Mouse (Mus musculus): ENCODE data around the gene Uba2. TPM values are rescaled to one million over a fixed set of nuclear protein-coding genes. Genes with fewer than 3 reads are reported as not detected.

Uba2 gene
- polyA plus RNA-seq, 1 experiment from 2014 or later, result 87.8 TPM

GRCm38 (mm10) chr7:34166850-34167249 is 2.5 kb downstream of the Uba2 start:
- peak overlapping the region; percentile 24 for H3K4me3 ChIP-seq (replicated peaks)

DNA sequence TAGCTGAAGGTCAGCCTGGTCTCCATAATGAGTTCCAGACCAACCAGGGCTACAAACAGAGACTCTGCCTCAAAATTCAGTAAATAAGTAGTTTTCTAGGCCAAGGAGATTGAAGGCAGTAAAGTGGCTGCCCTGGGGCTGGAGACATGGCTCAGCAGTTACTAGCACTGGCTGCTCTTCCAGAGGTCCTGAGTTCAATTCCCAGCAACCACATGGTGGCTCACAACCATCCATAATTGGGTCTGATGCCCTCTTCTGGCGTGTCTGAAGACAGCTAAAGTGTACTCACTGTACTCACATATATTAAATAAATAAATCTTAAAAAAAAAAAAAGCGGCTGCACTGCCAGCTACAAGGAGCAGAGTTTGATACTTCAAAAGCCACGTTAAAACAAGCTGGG is 3.4 kb downstream of the Uba2 start:
- no peaks in the 10 kb centered on the region for H3K27me3 ChIP-seq
- H3K4me2 ChIP-seq, result peak overlapping the region; percentile 52; the same call in 1 of the 2 replicates
- H3K36me3 ChIP-seq (replicated peaks), result peaks cover 48% of the 10 kb centered on the region
- H3K9ac ChIP-seq, result no peak overlapping the region
- ATAC-seq (ENCODE audit: insufficient read depth), result no peak
- no peaks in the 10 kb centered on the region for H3K9me3 ChIP-seq (replicated peaks)
- 76% methylated on average over 3 of the region's 3 CpGs for WGBS (ENCODE audit: insufficient replicate concordance)
- peaks cover 26% of the 10 kb centered on the region for H3K4me1 ChIP-seq (replicated peaks)
- H3K4me3 ChIP-seq (replicated peaks), result 0 out of 2 replicates have a peak overlapping the region, but pooled peaks have one; percentile 24
- H3K27ac ChIP-seq (replicated peaks), result no peak overlapping the region

More at GRCm38 (mm10) chr7:34166850-34167249, 2.5 kb downstream of the Uba2 start:
- no peak overlapping the region for H3K9ac ChIP-seq
- peaks cover 26% of the 10 kb centered on the region for H3K4me1 ChIP-seq (replicated peaks)
- no peak overlapping the region for H3K27ac ChIP-seq (replicated peaks)
- H3K36me3 ChIP-seq (replicated peaks), result peaks cover 39% of the 10 kb centered on the region
- H3K4me2 ChIP-seq, result peak overlapping the region; percentile 52
- no peaks in the 10 kb centered on the region for H3K9me3 ChIP-seq (replicated peaks)
- no peaks in the 10 kb centered on the region for H3K27me3 ChIP-seq
- ATAC-seq (ENCODE audit: insufficient read depth), result no peak
- WGBS (ENCODE audit: insufficient replicate concordance), result 38% methylated on average over 4 of the region's 4 CpGs

DNA sequence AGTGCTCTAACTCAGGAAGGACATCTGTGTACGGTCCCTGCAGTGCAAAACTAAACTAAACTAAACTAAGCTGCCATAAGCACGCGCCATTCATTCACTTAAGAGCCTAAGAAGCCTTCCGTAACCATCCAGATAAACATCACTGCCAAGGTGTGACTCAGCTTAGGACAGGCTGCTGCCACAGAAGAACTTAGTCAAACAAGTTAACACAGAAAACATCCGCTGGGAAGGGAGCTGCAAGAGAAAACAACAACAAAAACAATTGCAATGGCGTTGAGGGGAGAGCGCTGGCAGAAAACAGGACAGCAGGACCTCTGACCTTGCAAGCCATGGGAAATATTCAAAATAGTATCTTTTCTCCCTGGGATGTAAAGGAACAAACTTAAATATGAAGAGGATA is 4.7 kb downstream of the Uba2 start:
- Histone ChIP-seq H3K4me3 (replicated peaks) (no peak overlapping the region), H3K36me3 (replicated peaks) (peaks cover 60% of the 10 kb centered on the region), H3K27me3 (no peaks in the 10 kb centered on the region), H3K4me1 (replicated peaks) (peaks cover 26% of the 10 kb centered on the region), H3K9me3 (replicated peaks) (no peaks in the 10 kb centered on the region), H3K27ac (replicated peaks) (no peak overlapping the region), H3K9ac (no peak overlapping the region), H3K4me2 (no peak overlapping the region)
- ATAC-seq (ENCODE audit: insufficient read depth), result no peak
- 85% methylated on average over 7 of the region's 7 CpGs for WGBS (ENCODE audit: insufficient replicate concordance)

DNA sequence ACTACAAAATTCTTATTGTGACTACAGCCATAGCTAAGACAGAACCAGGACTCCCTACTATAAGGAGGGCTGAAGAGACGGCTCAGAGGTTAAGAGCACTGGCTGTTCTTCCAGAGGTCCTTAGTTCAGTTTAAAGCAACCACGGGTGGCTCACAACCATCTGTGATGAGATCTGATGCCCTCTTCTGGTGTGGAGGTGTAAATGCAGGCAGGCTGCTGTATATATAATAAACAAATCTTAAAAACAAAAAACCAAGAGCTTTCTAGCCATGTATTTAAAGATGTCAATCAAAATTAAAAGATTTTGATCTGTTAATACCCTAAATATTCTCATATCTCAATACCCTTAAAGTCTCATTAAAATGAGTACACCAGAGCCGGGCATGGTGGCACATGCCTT is 10.2 kb downstream of the Uba2 start:
- Histone ChIP-seq H3K4me2 (no peak overlapping the region), H3K4me3 (replicated peaks) (no peak overlapping the region), H3K9me3 (replicated peaks) (no peaks in the 10 kb centered on the region), H3K27me3 (no peaks in the 10 kb centered on the region), H3K4me1 (replicated peaks) (no peaks in the 10 kb centered on the region), H3K9ac (no peak overlapping the region), H3K27ac (replicated peaks) (no peak overlapping the region), H3K36me3 (replicated peaks) (peaks cover 96% of the 10 kb centered on the region)
- 82% methylated on average over 3 of the region's 3 CpGs for WGBS (ENCODE audit: insufficient replicate concordance)
- no peak for ATAC-seq (ENCODE audit: insufficient read depth)

GRCm38 (mm10) chr7:34157994-34158393 is 11.4 kb downstream of the Uba2 start:
- ATAC-seq (ENCODE audit: insufficient read depth), result no peak
- 92% methylated on average over 3 of the region's 3 CpGs for WGBS (ENCODE audit: insufficient replicate concordance)
- Histone ChIP-seq H3K4me2 (no peak overlapping the region), H3K27me3 (no peaks in the 10 kb centered on the region), H3K9me3 (replicated peaks) (no peaks in the 10 kb centered on the region), H3K4me1 (replicated peaks) (no peaks in the 10 kb centered on the region), H3K4me3 (replicated peaks) (no peak overlapping the region), H3K27ac (replicated peaks) (no peak overlapping the region), H3K36me3 (replicated peaks) (peaks cover 98% of the 10 kb centered on the region), H3K9ac (no peak overlapping the region)

DNA sequence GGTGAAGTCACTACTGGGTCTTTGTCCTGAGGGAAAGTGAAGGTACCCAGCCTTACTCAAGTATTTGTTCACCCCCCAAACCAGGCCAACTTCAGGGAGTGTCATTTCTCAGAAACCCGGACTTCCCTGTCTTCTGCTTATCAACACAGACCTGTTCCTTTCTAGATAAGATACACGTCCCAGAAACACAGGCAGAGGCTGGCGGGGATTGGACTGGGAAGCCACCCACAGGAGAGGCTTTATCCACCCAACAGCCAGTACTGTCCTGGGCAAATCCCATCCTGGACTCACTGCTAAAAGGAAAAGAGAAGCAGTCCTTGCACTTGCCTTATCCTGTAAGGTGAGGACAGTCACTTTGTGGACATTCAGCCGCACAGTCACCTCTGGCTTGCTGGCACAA is 22.2 kb downstream of the Uba2 start:
- WGBS (ENCODE audit: insufficient replicate concordance), result 29% methylated on average over 4 of the region's 4 CpGs
- Histone ChIP-seq H3K36me3 (replicated peaks) (peaks cover 100% of the 10 kb centered on the region), H3K4me3 (replicated peaks) (no peak overlapping the region), H3K27ac (replicated peaks) (no peak overlapping the region), H3K27me3 (no peaks in the 10 kb centered on the region), H3K4me2 (peak overlapping the region; percentile 31), H3K9ac (no peak overlapping the region), H3K4me1 (replicated peaks) (peaks cover 25% of the 10 kb centered on the region), H3K9me3 (replicated peaks) (no peaks in the 10 kb centered on the region)
- peak; percentile 84 for ATAC-seq (ENCODE audit: insufficient read depth)

- WGBS (ENCODE audit: insufficient replicate concordance), result 89% methylated on average over 13 of the region's 13 CpGs
- ATAC-seq (ENCODE audit: insufficient read depth), result no peak
- peaks cover 62% of the 10 kb centered on the region for H3K36me3 ChIP-seq (replicated peaks)
- H3K27ac ChIP-seq (replicated peaks), result no peak overlapping the region
- H3K4me1 ChIP-seq (replicated peaks), result no peaks in the 10 kb centered on the region
- no peaks in the 10 kb centered on the region for H3K9me3 ChIP-seq (replicated peaks)
- no peaks in the 10 kb centered on the region for H3K27me3 ChIP-seq
- H3K9ac ChIP-seq, result no peak overlapping the region
- no peak overlapping the region for H3K4me3 ChIP-seq (replicated peaks)
- no peak overlapping the region for H3K4me2 ChIP-seq
Observed at GRCm38 (mm10) chr7:34141123-34141522, 28.3 kb downstream of the Uba2 start.

- H3K4me2 ChIP-seq, result no peak overlapping the region
- peaks cover 46% of the 10 kb centered on the region for H3K36me3 ChIP-seq (replicated peaks)
- WGBS (ENCODE audit: insufficient replicate concordance), result 76% methylated on average over 6 of the region's 6 CpGs
- no peak overlapping the region for H3K27ac ChIP-seq (replicated peaks)
- no peaks in the 10 kb centered on the region for H3K9me3 ChIP-seq (replicated peaks)
- H3K4me1 ChIP-seq (replicated peaks), result no peaks in the 10 kb centered on the region
- no peak overlapping the region for H3K4me3 ChIP-seq (replicated peaks)
- ATAC-seq (ENCODE audit: insufficient read depth), result no peak
- H3K27me3 ChIP-seq, result peaks cover 11% of the 10 kb centered on the region
- no peak overlapping the region for H3K9ac ChIP-seq
Observed at GRCm38 (mm10) chr7:34139493-34139892, 29.9 kb downstream of the Uba2 start.

DNA sequence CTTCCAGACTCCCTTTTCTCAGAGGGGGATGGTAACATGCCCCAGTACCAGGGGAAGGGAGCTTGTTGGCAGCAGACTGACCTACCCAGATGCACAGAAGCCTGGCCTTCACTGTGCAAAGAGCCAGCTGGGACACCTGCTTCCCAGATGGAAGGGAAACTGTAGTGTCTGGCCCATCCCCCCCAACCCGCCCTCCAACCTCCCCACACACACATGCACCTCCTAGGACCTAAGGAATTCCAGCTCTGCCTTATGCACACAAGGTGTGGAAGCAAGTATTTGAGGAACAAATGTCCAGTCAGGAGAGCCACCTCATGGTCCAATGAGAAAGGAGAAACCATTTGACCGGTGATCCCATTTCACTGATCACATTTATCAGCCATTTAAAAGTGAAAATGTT is 35.1 kb downstream of the Uba2 start:
- Histone ChIP-seq H3K4me1 (replicated peaks) (peaks cover 5% of the 10 kb centered on the region; the same call in 1 of the 2 replicates), H3K27me3 (peaks cover 56% of the 10 kb centered on the region), H3K9ac (no peak overlapping the region), H3K9me3 (replicated peaks) (no peaks in the 10 kb centered on the region), H3K36me3 (replicated peaks) (no peaks in the 10 kb centered on the region), H3K4me2 (no peak overlapping the region), H3K4me3 (replicated peaks) (no peak overlapping the region), H3K27ac (replicated peaks) (no peak overlapping the region)
- no peak for ATAC-seq (ENCODE audit: insufficient read depth)
- WGBS (ENCODE audit: insufficient replicate concordance), result 60% methylated on average over 2 of the region's 2 CpGs

GRCm38 (mm10) chr7:34133117-34133762 is 36.2 kb downstream of the Uba2 start, which contains the start of gene Wtip:
TSS of gene Wtip (minus strand) at chr7:34133268.
- H3K4me2 ChIP-seq, result peak within 1 kb of the TSS; percentile 59
- H3K36me3 ChIP-seq (replicated peaks), result no peaks in the 10 kb centered on the region
- WGBS (ENCODE audit: insufficient replicate concordance), result 3% methylated on average over 60 of the region's 65 CpGs
- H3K27me3 ChIP-seq, result peaks cover 56% of the 10 kb centered on the region
- peak; percentile 74 for ATAC-seq (ENCODE audit: insufficient read depth)
- H3K4me3 ChIP-seq (replicated peaks), result peak within 1 kb of the TSS; percentile 58
- peak within 1 kb of the TSS; percentile 47 for H3K9ac ChIP-seq
- no peaks in the 10 kb centered on the region for H3K9me3 ChIP-seq (replicated peaks)
- H3K27ac ChIP-seq (replicated peaks), result no peak within 1 kb of the TSS
- peaks cover 5% of the 10 kb centered on the region; the same call in 1 of the 2 replicates for H3K4me1 ChIP-seq (replicated peaks)

GRCm38 (mm10) chr7:34132355-34133079 is 36.9 kb downstream of the Uba2 start:
- Histone ChIP-seq H3K9me3 (replicated peaks) (no peaks in the 10 kb centered on the region), H3K27me3 (peaks cover 56% of the 10 kb centered on the region), H3K4me1 (replicated peaks) (peaks cover 5% of the 10 kb centered on the region; the same call in 1 of the 2 replicates), H3K27ac (replicated peaks) (no peak overlapping the region), H3K9ac (peak overlapping the region; percentile 47), H3K4me2 (peak overlapping the region; percentile 59), H3K36me3 (replicated peaks) (no peaks in the 10 kb centered on the region), H3K4me3 (replicated peaks) (peak overlapping the region; percentile 58)
- peak; percentile 61 for ATAC-seq (ENCODE audit: insufficient read depth)
- 1% methylated on average over 100 of the region's 116 CpGs for WGBS (ENCODE audit: insufficient replicate concordance)

Data from liver, embryonic 15.5 days (tissue).